Mouse (Mus musculus): ENCODE results near the gene Tdp1. TPM values are rescaled to one million over a fixed set of nuclear protein-coding genes. Genes with fewer than 3 reads are reported as not detected.

The Tdp1 gene
- total and polyA plus RNA-seq, 3 experiments = 32.1 to 130 (median 35.3) TPM

- H3K27me3 ChIP-seq (ENCODE audit: insufficient read depth, low read length) = no peaks in the 10 kb centered on the region
- no peak overlapping the region for H3K4me3 ChIP-seq (ENCODE audit: low read depth, low read length)
- no peaks in the 10 kb centered on the region for H3K36me3 ChIP-seq (replicated peaks)
- 0 out of 2 replicates have a peak, but pooled peaks have one; percentile 22 for ATAC-seq (ENCODE audit: extremely low read depth, insufficient number of reproducible peaks, low FRiP score, poor library complexity, severe bottlenecking)
- TF ChIP-seq GATA2 (IDR thresholded peaks at IDR 0.05; ENCODE audit: borderline replicate concordance, low read depth, low read length) (no peak), POLR2AphosphoS5 (IDR thresholded peaks at IDR 0.05; ENCODE audit: insufficient replicate concordance, low read depth, low read length) (no peak), GATA1 (IDR thresholded peaks at IDR 0.05; ENCODE audit: borderline replicate concordance, low read length) (no peak), TAL1 (conservative IDR thresholded peaks at IDR 0.05; ENCODE audit: low read depth, low read length) (no peak), CTCF (IDR thresholded peaks at IDR 0.05; ENCODE audit: low read depth, low read length) (no peak)
- H3K9me3 ChIP-seq (replicated peaks) = no peaks in the 10 kb centered on the region
- DNase-seq (ENCODE audit: low spot score) = no peak
- no peaks in the 10 kb centered on the region for H3K4me1 ChIP-seq (ENCODE audit: insufficient read depth, low read depth, low read length)
Measured at GRCm38 (mm10) chr12:99849996-99850395, 34.3 kb upstream of the Tdp1 start.

- Histone ChIP-seq H3K36me3 (replicated peaks) (no peaks in the 10 kb centered on the region), H3K4me1 (ENCODE audit: insufficient read depth, low read depth, low read length) (no peaks in the 10 kb centered on the region), H3K4me3 (ENCODE audit: low read depth, low read length) (no peak overlapping the region), H3K27me3 (ENCODE audit: insufficient read depth, low read length) (no peaks in the 10 kb centered on the region), H3K9me3 (replicated peaks) (no peaks in the 10 kb centered on the region)
- TF ChIP-seq GATA2 (IDR thresholded peaks at IDR 0.05; ENCODE audit: borderline replicate concordance, low read depth, low read length) = no peak
- no peak for TF ChIP-seq POLR2AphosphoS5 (IDR thresholded peaks at IDR 0.05; ENCODE audit: insufficient replicate concordance, low read depth, low read length)
- no peak for TF ChIP-seq GATA1 (IDR thresholded peaks at IDR 0.05; ENCODE audit: borderline replicate concordance, low read length)
- DNase-seq (ENCODE audit: low spot score) (no peak), ATAC-seq (ENCODE audit: extremely low read depth, insufficient number of reproducible peaks, low FRiP score, poor library complexity, severe bottlenecking) (no peak)
Measured at GRCm38 (mm10) chr12:99853323-99854258, 30.7 kb upstream of the Tdp1 start.

GRCm38 (mm10) chr12:99856011-99856410 is 28.3 kb upstream of the Tdp1 start:
- H3K4me3 ChIP-seq (ENCODE audit: low read depth, low read length) = no peak overlapping the region
- DNase-seq (ENCODE audit: low spot score) (no peak), ATAC-seq (ENCODE audit: extremely low read depth, insufficient number of reproducible peaks, low FRiP score, poor library complexity, severe bottlenecking) (no peak)
- H3K36me3 ChIP-seq (replicated peaks) = no peaks in the 10 kb centered on the region
- H3K4me1 ChIP-seq (ENCODE audit: insufficient read depth, low read depth, low read length) = no peaks in the 10 kb centered on the region
- TF ChIP-seq GATA2 (IDR thresholded peaks at IDR 0.05; ENCODE audit: borderline replicate concordance, low read depth, low read length) (no peak), TAL1 (conservative IDR thresholded peaks at IDR 0.05; ENCODE audit: low read depth, low read length) (no peak), POLR2AphosphoS5 (IDR thresholded peaks at IDR 0.05; ENCODE audit: insufficient replicate concordance, low read depth, low read length) (no peak), CTCF (IDR thresholded peaks at IDR 0.05; ENCODE audit: low read depth, low read length) (no peak), GATA1 (IDR thresholded peaks at IDR 0.05; ENCODE audit: borderline replicate concordance, low read length) (no peak)
- no peaks in the 10 kb centered on the region for H3K27me3 ChIP-seq (ENCODE audit: insufficient read depth, low read length)
- no peaks in the 10 kb centered on the region for H3K9me3 ChIP-seq (replicated peaks)

GRCm38 (mm10) chr12:99858664-99859063 is 25.7 kb upstream of the Tdp1 start:
- no peak for DNase-seq (ENCODE audit: low spot score)
- TF ChIP-seq TAL1 (conservative IDR thresholded peaks at IDR 0.05; ENCODE audit: low read depth, low read length) = no peak
- TF ChIP-seq CTCF (IDR thresholded peaks at IDR 0.05; ENCODE audit: low read depth, low read length) = no peak
- no peak for TF ChIP-seq POLR2AphosphoS5 (IDR thresholded peaks at IDR 0.05; ENCODE audit: insufficient replicate concordance, low read depth, low read length)
- no peak for TF ChIP-seq GATA2 (IDR thresholded peaks at IDR 0.05; ENCODE audit: borderline replicate concordance, low read depth, low read length)
- TF ChIP-seq GATA1 (IDR thresholded peaks at IDR 0.05; ENCODE audit: borderline replicate concordance, low read length) = no peak
- no peak for ATAC-seq (ENCODE audit: extremely low read depth, insufficient number of reproducible peaks, low FRiP score, poor library complexity, severe bottlenecking)

DNA sequence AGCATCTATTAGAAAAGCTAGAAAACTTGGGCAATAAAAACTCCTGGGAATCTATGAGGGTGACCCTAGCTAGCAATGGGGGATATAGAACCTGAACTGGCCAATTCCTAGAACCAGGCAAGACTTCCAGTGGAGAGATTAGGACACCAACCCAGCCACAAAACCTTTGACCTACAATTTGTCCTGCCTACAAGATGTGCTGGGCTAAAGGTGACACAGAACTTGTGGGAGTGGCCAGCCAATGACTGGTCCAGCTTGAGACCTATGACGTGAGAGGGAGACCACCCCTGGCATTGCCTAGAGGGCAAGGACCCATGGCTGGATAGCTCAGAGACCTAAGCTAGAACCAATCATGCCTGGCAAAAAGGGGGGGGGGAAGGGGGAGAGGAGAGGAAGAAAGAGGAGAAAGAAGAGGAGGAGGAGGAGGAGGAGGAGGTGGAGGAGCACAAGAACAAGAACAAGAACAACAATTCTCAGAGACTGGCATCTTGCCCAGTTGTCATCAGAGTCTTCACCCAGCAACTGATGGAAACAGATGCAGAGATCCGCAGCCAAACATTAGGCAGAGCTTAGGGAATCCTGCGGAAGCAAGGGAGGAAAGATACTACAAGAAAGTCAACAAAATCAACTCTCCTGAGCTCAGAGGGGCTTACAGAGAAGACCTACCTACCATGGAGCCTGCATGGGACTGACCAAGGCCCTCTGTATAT is 24.8 kb upstream of the Tdp1 start:
- Histone ChIP-seq H3K36me3 (replicated peaks) (no peaks in the 10 kb centered on the region), H3K4me1 (ENCODE audit: insufficient read depth, low read depth, low read length) (no peaks in the 10 kb centered on the region), H3K4me3 (ENCODE audit: low read depth, low read length) (no peak overlapping the region), H3K27me3 (ENCODE audit: insufficient read depth, low read length) (peaks cover 8% of the 10 kb centered on the region; the same call in 1 of the 2 replicates), H3K9me3 (replicated peaks) (no peaks in the 10 kb centered on the region)
- TF ChIP-seq POLR2AphosphoS5 (IDR thresholded peaks at IDR 0.05; ENCODE audit: insufficient replicate concordance, low read depth, low read length) (no peak), GATA1 (IDR thresholded peaks at IDR 0.05; ENCODE audit: borderline replicate concordance, low read length) (no peak), CTCF (IDR thresholded peaks at IDR 0.05; ENCODE audit: low read depth, low read length) (no peak), GATA2 (IDR thresholded peaks at IDR 0.05; ENCODE audit: borderline replicate concordance, low read depth, low read length) (no peak), TAL1 (conservative IDR thresholded peaks at IDR 0.05; ENCODE audit: low read depth, low read length) (no peak)
- DNase-seq (ENCODE audit: low spot score) (no peak), ATAC-seq (ENCODE audit: extremely low read depth, insufficient number of reproducible peaks, low FRiP score, poor library complexity, severe bottlenecking) (no peak)

More at GRCm38 (mm10) chr12:99858664-99859063, 25.7 kb upstream of the Tdp1 start:
- Histone ChIP-seq H3K36me3 (replicated peaks) (no peaks in the 10 kb centered on the region), H3K4me3 (ENCODE audit: low read depth, low read length) (no peak overlapping the region), H3K9me3 (replicated peaks) (no peaks in the 10 kb centered on the region), H3K4me1 (ENCODE audit: insufficient read depth, low read depth, low read length) (no peaks in the 10 kb centered on the region), H3K27me3 (ENCODE audit: insufficient read depth, low read length) (peaks cover 8% of the 10 kb centered on the region; the same call in 1 of the 2 replicates)

- Histone ChIP-seq H3K36me3 (replicated peaks) (no peaks in the 10 kb centered on the region), H3K9me3 (replicated peaks) (no peaks in the 10 kb centered on the region), H3K27me3 (ENCODE audit: insufficient read depth, low read length) (peaks cover 8% of the 10 kb centered on the region; the same call in 1 of the 2 replicates), H3K4me3 (ENCODE audit: low read depth, low read length) (no peak overlapping the region), H3K4me1 (ENCODE audit: insufficient read depth, low read depth, low read length) (no peaks in the 10 kb centered on the region)
- ATAC-seq (ENCODE audit: extremely low read depth, insufficient number of reproducible peaks, low FRiP score, poor library complexity, severe bottlenecking) (no peak), DNase-seq (ENCODE audit: low spot score) (no peak)
- TF ChIP-seq POLR2AphosphoS5 (IDR thresholded peaks at IDR 0.05; ENCODE audit: insufficient replicate concordance, low read depth, low read length) = no peak
- no peak for TF ChIP-seq GATA2 (IDR thresholded peaks at IDR 0.05; ENCODE audit: borderline replicate concordance, low read depth, low read length)
- no peak for TF ChIP-seq TAL1 (conservative IDR thresholded peaks at IDR 0.05; ENCODE audit: low read depth, low read length)
- no peak for TF ChIP-seq GATA1 (IDR thresholded peaks at IDR 0.05; ENCODE audit: borderline replicate concordance, low read length)
- no peak for TF ChIP-seq CTCF (IDR thresholded peaks at IDR 0.05; ENCODE audit: low read depth, low read length)
Measured at GRCm38 (mm10) chr12:99860981-99861380, 23.3 kb upstream of the Tdp1 start.

Measured in G1E (cell line).